Mouse (Mus musculus): ENCODE measurements around the gene Nckap5. TPM values are rescaled to one million over a fixed set of nuclear protein-coding genes. Genes with fewer than 3 reads are reported as not detected.

Gene Nckap5
- total RNA-seq, 2 experiments from 2014 or later: not detected

DNA sequence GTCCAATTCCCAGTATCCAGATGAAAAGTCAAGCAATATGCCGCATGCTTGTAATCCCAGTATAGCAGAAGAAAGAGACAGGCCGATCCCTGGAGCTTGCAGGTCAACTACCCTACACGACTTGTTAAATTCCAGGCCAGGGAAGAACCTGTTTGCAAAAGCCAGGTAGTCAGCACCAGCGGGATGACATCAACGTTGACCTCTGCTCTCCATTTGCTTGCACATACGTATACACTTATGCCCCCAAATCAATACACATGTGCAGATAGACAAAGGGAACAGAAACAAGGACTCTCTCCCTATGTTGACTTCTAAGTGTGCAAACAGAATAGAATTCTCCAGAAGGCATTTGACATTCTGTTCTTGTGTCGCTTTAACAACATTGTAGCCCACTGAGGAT is 576.7 kb downstream of the Nckap5 start:
- no peak for ATAC-seq (replicated peaks; ENCODE audit: poor library complexity, severe bottlenecking)

- ATAC-seq (replicated peaks; ENCODE audit: poor library complexity, severe bottlenecking): no peak
These were observed 597.4 kb downstream of the Nckap5 start for GRCm38 (mm10) chr1:126233196-126233595.

- no peak for ATAC-seq (replicated peaks; ENCODE audit: poor library complexity, severe bottlenecking)
These were observed 599.4 kb downstream of the Nckap5 start for GRCm38 (mm10) chr1:126231199-126231598.

- ATAC-seq (replicated peaks; ENCODE audit: poor library complexity, severe bottlenecking): no peak
These were observed 620.4 kb downstream of the Nckap5 start for GRCm38 (mm10) chr1:126210212-126210611.

DNA sequence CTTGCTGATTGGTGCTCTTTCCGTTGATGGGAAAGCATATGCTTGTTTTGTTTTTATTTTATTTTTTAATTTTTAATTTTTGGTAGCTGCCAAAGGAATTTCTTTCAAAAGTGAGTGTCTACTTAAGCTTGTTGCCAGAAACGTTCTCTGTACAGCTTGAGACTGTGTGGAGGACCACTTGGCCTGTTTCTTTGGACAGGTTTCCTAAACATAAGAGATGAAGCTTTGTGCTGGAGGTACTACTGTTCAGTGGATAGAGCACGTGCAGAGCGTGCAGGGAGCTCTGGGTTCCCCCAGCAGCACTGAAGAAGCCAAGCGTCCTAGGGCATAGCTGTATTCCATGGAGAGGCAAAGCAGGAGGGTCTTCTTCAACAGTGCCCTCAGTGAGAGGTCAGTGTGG is 620.9 kb downstream of the Nckap5 start:
- ATAC-seq (replicated peaks; ENCODE audit: poor library complexity, severe bottlenecking): no peak

GRCm38 (mm10) chr1:126209131-126209530 is 621.5 kb downstream of the Nckap5 start:
- no peak for ATAC-seq (replicated peaks; ENCODE audit: poor library complexity, severe bottlenecking)

DNA sequence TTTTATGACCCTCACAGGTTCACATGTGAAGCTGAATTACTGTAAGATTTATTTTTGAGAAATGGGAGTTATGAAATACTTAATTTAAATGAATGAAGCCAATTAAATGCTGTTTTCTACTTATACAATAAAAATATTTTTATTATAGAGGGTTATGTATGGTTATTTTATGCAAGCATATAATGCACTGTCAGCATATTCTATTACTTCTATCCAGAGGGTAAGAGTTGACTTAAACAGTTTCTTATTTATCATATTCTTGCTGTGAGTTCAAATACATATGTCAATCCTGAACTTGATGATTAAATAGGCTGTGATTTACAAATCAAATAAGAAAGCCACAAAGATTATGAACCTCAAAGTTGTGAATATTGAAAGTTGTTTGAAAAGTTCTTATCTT is 633.7 kb downstream of the Nckap5 start:
- ATAC-seq (replicated peaks; ENCODE audit: poor library complexity, severe bottlenecking): no peak

- ATAC-seq (replicated peaks; ENCODE audit: poor library complexity, severe bottlenecking): no peak
These were observed 640.2 kb downstream of the Nckap5 start for GRCm38 (mm10) chr1:126190353-126190752.

DNA sequence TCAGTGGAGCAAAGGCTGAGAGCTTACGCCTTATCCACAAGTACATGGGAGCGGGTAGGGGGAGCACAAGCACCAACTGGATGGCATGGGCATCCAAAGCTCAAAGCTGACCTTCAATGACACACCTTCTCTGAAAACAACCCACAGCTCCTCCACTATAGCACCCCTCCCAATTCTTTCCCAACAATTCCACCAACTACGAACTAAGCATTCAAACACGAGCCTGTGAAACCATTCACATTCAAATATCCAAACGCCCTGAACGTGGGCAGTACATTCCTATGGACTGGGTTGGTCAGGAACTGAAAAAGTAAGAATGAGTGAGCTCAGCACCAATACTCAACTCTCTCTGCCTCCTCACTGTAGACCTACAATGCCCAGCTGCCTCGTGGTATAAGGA is 646.8 kb downstream of the Nckap5 start:
- ATAC-seq (replicated peaks; ENCODE audit: poor library complexity, severe bottlenecking): no peak

- no peak for ATAC-seq (replicated peaks; ENCODE audit: poor library complexity, severe bottlenecking)
These were observed 662.0 kb downstream of the Nckap5 start for GRCm38 (mm10) chr1:126168579-126168978.

DNA sequence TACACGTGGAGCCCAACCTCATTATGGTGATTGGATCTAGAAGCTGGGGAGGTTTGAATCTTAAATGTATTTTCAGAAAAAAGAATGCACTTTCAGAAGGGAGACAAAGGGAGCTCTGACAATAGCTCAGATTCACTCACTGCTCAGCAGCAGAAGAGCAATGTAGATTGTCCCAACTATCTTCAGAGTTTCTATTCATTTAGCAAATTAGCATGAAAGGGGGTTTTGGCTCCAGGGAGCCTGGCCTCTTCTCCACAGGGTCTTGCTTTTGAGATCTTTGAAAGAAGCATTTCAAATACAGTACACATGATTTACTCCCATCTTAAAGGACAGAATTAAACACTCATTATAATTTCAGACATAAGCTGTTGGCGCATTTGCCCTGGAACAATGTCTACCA is 662.5 kb downstream of the Nckap5 start:
- ATAC-seq (replicated peaks; ENCODE audit: poor library complexity, severe bottlenecking): no peak

DNA sequence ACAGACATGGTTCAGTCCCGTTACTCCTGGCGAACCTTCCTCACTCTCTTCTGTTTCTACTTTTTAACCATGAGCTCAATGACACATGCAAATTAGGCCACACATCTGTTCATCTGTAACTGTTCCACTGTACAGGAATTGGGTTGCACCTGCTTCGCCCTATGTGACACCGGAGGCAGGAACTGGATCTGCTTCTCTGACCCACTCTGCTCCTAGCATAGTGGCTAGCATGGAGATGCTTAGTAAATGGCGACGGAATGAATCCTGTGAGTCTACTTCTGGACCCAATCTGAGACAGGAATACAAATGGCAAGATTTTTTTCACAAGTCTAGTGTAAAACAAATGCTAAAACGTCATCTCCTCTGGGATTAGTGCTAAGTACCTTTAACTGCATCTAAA is 663.1 kb downstream of the Nckap5 start:
- ATAC-seq (replicated peaks; ENCODE audit: poor library complexity, severe bottlenecking): no peak

GRCm38 (mm10) chr1:126159287-126159686 is 671.3 kb downstream of the Nckap5 start:
- no peak for ATAC-seq (replicated peaks; ENCODE audit: poor library complexity, severe bottlenecking)

- ATAC-seq (replicated peaks; ENCODE audit: poor library complexity, severe bottlenecking): no peak
These were observed 674.8 kb downstream of the Nckap5 start for GRCm38 (mm10) chr1:126155816-126156215.

DNA sequence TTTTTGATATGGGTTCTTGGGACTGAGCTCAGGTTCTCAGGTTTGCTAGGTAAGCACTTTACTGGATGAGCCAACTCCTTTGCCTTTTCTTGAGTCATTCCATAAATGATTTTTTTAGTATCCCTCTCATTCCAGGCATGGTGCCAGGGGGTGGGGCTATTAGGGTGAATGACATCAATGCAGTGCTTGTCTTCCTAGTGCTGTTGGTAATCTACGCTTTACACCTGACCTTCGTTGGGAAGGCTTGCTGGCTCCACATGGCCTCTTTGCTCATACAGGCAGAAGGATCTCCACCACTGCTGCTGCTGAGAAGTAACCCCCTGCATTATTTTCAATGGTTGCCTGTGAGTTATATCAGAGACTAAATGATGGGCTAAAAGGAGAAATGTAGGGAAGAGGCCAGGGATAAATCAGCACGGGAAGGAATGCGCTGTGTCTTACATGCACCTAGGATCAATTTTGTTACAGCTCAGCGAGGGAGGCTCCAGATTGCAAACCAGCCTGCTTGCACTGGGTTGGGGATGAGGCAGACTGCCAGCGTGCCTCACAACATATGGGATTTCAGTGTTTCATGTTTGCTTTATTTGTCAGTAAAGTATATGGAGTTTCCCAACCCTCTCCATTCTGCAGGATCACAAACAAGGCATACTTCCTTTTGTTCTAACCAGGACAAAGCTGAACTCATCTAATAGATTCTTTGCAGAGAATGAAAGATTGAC is 676.9 kb downstream of the Nckap5 start:
- ATAC-seq (replicated peaks; ENCODE audit: poor library complexity, severe bottlenecking): no peak

- ATAC-seq (replicated peaks; ENCODE audit: poor library complexity, severe bottlenecking): no peak
These were observed 678.4 kb downstream of the Nckap5 start for GRCm38 (mm10) chr1:126152217-126152616.

DNA sequence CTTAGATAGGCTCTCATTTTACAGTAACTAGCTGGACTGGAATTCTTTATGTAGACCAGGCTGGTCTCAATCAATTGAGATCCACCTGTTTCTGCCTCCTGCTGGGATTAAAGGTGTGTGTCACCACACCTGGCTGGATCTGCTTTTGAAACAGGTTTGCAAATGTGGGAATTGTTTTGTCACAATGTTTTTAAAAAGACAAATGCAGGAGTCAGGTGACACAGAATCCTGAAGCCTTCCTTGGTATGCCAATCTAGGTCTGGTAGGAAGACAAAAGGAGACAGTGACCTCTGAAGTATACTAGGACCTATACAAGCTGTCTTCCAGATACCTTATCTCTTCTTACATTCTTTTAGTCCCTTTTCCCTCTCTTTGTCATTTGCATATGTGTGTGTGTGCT is 680.6 kb downstream of the Nckap5 start:
- no peak for ATAC-seq (replicated peaks; ENCODE audit: poor library complexity, severe bottlenecking)

DNA sequence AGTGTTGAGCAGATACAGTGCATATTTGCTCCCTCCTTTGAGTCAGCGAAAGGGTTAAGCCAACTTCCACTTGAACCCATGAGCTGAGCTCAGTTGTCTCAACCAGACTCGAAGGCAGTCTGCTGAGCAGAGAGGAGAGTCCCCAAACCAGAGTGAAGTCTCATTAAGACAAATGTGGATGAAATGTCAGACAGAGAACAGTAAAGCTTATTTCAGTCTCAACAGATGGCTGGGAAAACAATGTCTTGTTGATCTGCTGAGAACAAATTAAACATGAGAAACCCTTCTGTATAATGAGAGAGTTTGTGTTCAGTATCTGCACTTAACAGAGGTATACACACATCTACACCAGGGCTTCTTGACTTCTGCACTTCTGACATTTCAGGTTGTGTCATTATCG is 694.9 kb downstream of the Nckap5 start:
- no peak for ATAC-seq (replicated peaks; ENCODE audit: poor library complexity, severe bottlenecking)

- ATAC-seq (replicated peaks; ENCODE audit: poor library complexity, severe bottlenecking): no peak
These were observed 698.3 kb downstream of the Nckap5 start for GRCm38 (mm10) chr1:126132316-126132715.

DNA sequence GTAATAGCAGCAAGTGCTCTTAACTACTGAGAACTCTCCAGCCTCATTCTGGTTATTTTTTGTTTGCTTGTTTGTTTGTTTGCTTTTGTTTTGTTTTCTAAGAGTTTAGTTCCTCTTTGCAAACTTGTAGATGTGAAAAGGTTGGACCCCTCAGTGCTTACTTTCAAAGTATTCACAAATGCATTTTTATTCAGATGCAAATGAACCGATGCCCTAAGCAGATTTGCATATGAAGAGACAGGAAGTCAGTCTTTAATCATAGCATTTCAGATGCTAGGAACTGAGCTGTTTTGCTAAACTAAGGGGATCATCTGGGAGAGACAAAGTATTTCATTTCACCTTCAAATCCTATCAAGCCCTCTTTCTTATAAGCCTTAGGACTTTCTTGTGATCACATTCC is 701.5 kb downstream of the Nckap5 start:
- ATAC-seq (replicated peaks; ENCODE audit: poor library complexity, severe bottlenecking): no peak

GRCm38 (mm10) chr1:126123111-126123510 is 707.5 kb downstream of the Nckap5 start:
- no peak for ATAC-seq (replicated peaks; ENCODE audit: poor library complexity, severe bottlenecking)

DNA sequence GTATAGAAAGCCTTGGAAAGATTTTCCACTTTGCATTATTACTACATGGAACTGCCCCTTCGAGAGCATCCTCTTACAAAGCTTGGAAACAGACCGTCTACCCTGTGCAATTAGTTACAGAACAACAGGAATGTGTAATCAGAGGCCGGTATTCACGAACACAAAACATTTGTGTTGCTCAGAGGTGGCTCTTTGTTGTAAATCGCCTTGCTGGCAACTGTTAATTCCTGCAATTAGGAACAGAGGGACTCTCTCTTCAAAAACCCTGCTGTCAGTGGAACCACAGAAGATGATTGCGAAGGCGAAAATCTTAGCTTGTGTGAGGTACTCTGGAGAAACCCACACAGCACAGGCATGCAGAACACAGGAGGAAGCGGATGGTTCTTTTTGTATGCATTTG is 710.1 kb downstream of the Nckap5 start:
- no peak for ATAC-seq (replicated peaks; ENCODE audit: poor library complexity, severe bottlenecking)

DNA sequence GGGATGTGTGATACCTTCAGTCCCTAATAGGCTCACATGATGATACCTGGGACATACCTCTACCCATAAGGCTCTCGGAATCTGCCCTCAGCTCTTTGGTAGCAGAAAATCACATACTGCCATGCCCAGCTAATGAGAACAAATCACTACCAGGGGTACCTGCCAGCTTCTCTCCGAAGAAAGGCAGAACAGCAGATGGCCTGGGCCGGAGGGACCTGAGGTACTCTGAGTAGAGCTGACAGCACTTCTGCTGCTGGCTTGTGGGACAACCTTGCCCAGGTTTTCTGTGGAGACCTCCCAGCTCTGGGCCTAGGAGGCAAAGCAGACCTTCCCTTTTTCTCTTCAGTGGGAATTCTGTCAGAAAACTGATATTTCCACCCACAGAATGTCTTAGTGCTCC is 714.6 kb downstream of the Nckap5 start:
- ATAC-seq (replicated peaks; ENCODE audit: poor library complexity, severe bottlenecking): no peak

All from granulocyte monocyte progenitor cell, adult 5-6 weeks (primary cell).